Mouse (Mus musculus) small intestine, adult 2 months (tissue): ENCODE data around the gene Lpp. TPM values are rescaled to one million over a fixed set of nuclear protein-coding genes. Genes with fewer than 3 reads are reported as not detected.

Experiments
- H3K27ac ChIP-seq: fragments of 200-500 bp; 2 replicates; pipeline ENCODE4 v1.5.1; 2012; ENCODE audit warnings: low read depth, low read length, control low read depth, inconsistent platforms; ENCODE audit not compliant: insufficient read depth
- H3K27me3 ChIP-seq: fragments of 200-500 bp; 2 replicates; pipeline ENCODE4 v1.6.1; 2012; ENCODE audit warnings: mild to moderate bottlenecking, moderate library complexity, low read length, inconsistent platforms; ENCODE audit not compliant: control insufficient read depth, insufficient read depth
- H3K36me3 ChIP-seq: fragments of 200-500 bp; 2 replicates; pipeline ENCODE4 v1.6.1; 2012; ENCODE audit warnings: mild to moderate bottlenecking, low read length, control low read depth, inconsistent platforms; ENCODE audit not compliant: control insufficient read depth, insufficient read depth
- H3K4me1 ChIP-seq: fragments of 200-500 bp; 2 replicates; pipeline ENCODE4 v1.6.1; 2012; ENCODE audit warnings: low read length, inconsistent platforms, mixed read lengths; ENCODE audit not compliant: control insufficient read depth, insufficient read depth, insufficient read length
- H3K4me3 ChIP-seq: fragments of 200-500 bp; 2 replicates; pipeline ENCODE4 v1.5.1; 2012; ENCODE audit warnings: low read depth, mild to moderate bottlenecking, control low read depth, inconsistent platforms, low read length, moderate library complexity
- CTCF ChIP-seq: fragments of 200-500 bp; IDR thresholded peaks from 2 replicates; pipeline ENCODE4 v1.5.1; 2012; ENCODE audit warnings: low read depth, mild to moderate bottlenecking, control low read depth, inconsistent platforms, low read length, moderate library complexity, mixed read lengths; ENCODE audit not compliant: insufficient replicate concordance, insufficient read length; ENCODE audit errors: extremely low read depth
- POLR2A ChIP-seq: fragments of 200-500 bp; IDR thresholded peaks from 2 replicates; pipeline ENCODE4 v1.6.1; 2012; ENCODE audit warnings: low read depth, mild to moderate bottlenecking, control low read depth, inconsistent platforms, low read length, moderate library complexity
- WGBS: fragments of 180-500 bp; shearing (Covaris S2); methylation state at CpG from one replicate; pipeline ENCODE4 v1.1.7; 2018; 5-methylcytosine and 5-hydroxymethylcytosine counted together
- polyA plus RNA-seq: library from polyadenylated mRNA; depleted of rRNA; stranded (reverse); fragments of >200 nt; gene quantifications from 2 replicates; pipeline ENCODE4 v1.2.3, GENCODE M21; 2012

Lpp gene
- polyA plus RNA-seq, 1 experiment: 23.6 TPM

GRCm38 (mm10) chr16:24506740-24507139 lies 113.4 kb downstream of the Lpp start:
- Histone ChIP-seq H3K27ac (no peak overlapping the region), H3K36me3 (no peaks in the 10 kb centered on the region), H3K4me1 (peaks cover 12% of the 10 kb centered on the region; the same call in 1 of the 2 replicates), H3K27me3 (no peaks in the 10 kb centered on the region), H3K4me3 (no peak overlapping the region)
- 66% methylated on average over 4 of the region's 4 CpGs for WGBS
- TF ChIP-seq CTCF: no peak
- TF ChIP-seq POLR2A: no peak

- Histone ChIP-seq H3K4me3 (no peak overlapping the region), H3K36me3 (no peaks in the 10 kb centered on the region), H3K27ac (no peak overlapping the region), H3K4me1 (peaks cover 9% of the 10 kb centered on the region; the same call in 1 of the 2 replicates), H3K27me3 (no peaks in the 10 kb centered on the region)
- 98% methylated on average over 5 of the region's 5 CpGs for WGBS
- TF ChIP-seq POLR2A (no peak), CTCF (no peak)
These were observed 114.7 kb downstream of the Lpp start for GRCm38 (mm10) chr16:24507927-24508540.

GRCm38 (mm10) chr16:24509100-24509812 lies 115.9 kb downstream of the Lpp start:
- H3K27me3 ChIP-seq: no peaks in the 10 kb centered on the region
- H3K4me3 ChIP-seq: no peak overlapping the region
- no peak overlapping the region for H3K27ac ChIP-seq
- H3K4me1 ChIP-seq: peaks cover 9% of the 10 kb centered on the region; the same call in 1 of the 2 replicates
- TF ChIP-seq POLR2A (no peak), CTCF (no peak)
- WGBS: 81% methylated on average over 5 of the region's 5 CpGs
- no peaks in the 10 kb centered on the region for H3K36me3 ChIP-seq

- no peaks in the 10 kb centered on the region for H3K36me3 ChIP-seq
- H3K4me3 ChIP-seq: no peak overlapping the region
- WGBS: 77% methylated on average over 1 of the region's 1 CpGs
- no peak overlapping the region for H3K27ac ChIP-seq
- peaks cover 5% of the 10 kb centered on the region; the same call in 1 of the 2 replicates for H3K4me1 ChIP-seq
- no peaks in the 10 kb centered on the region for H3K27me3 ChIP-seq
- TF ChIP-seq CTCF (no peak), POLR2A (no peak)
These were observed 116.5 kb downstream of the Lpp start for GRCm38 (mm10) chr16:24509813-24510166.

- Histone ChIP-seq H3K4me1 (peaks cover 4% of the 10 kb centered on the region), H3K27me3 (no peaks in the 10 kb centered on the region), H3K4me3 (no peak overlapping the region), H3K27ac (no peak overlapping the region), H3K36me3 (no peaks in the 10 kb centered on the region)
- WGBS: 91% methylated on average over 4 of the region's 4 CpGs
- TF ChIP-seq POLR2A (no peak), CTCF (no peak)
These were observed 119.9 kb downstream of the Lpp start for GRCm38 (mm10) chr16:24513228-24513627.

- Histone ChIP-seq H3K4me3 (no peak overlapping the region), H3K4me1 (peaks cover 7% of the 10 kb centered on the region), H3K27me3 (no peaks in the 10 kb centered on the region), H3K36me3 (no peaks in the 10 kb centered on the region), H3K27ac (no peak overlapping the region)
- TF ChIP-seq CTCF (no peak), POLR2A (no peak)
- WGBS: 80% methylated on average over 11 of the region's 11 CpGs
These were observed 121.8 kb downstream of the Lpp start for GRCm38 (mm10) chr16:24514802-24515727.

- Histone ChIP-seq H3K27ac (no peak overlapping the region), H3K4me3 (no peak overlapping the region), H3K4me1 (peaks cover 7% of the 10 kb centered on the region), H3K36me3 (no peaks in the 10 kb centered on the region), H3K27me3 (no peaks in the 10 kb centered on the region)
- WGBS: 49% methylated on average over 3 of the region's 3 CpGs
- no peak for TF ChIP-seq POLR2A
- TF ChIP-seq CTCF: no peak
These were observed 123.7 kb downstream of the Lpp start for GRCm38 (mm10) chr16:24516993-24517392.
